Mouse (Mus musculus): ENCODE data around the gene Plekhh3. TPM values are rescaled to one million over a fixed set of nuclear protein-coding genes. Genes with fewer than 3 reads are reported as not detected.

Gene Plekhh3
- total RNA-seq, 4 experiments from 2014 or later, result 25.6 to 38.5 (median 33.9) TPM

- DNase-seq (ENCODE audit: low spot score in 2 of 2), result no peak
These were observed 15.5 kb upstream of the Plekhh3 start for GRCm38 (mm10) chr11:101186526-101187247.

- DNase-seq (ENCODE audit: low spot score in 2 of 2), result no peak
These were observed 14.3 kb upstream of the Plekhh3 start for GRCm38 (mm10) chr11:101185441-101185840.

GRCm38 (mm10) chr11:101184984-101185383, 13.8 kb upstream of the Plekhh3 start:
- DNase-seq (ENCODE audit: low spot score in 2 of 2), result no peak

- DNase-seq (ENCODE audit: low spot score in 2 of 2), result no peak
These were observed 11.8 kb upstream of the Plekhh3 start for GRCm38 (mm10) chr11:101182771-101183517.

- DNase-seq (ENCODE audit: low spot score in 2 of 2), result no peak
These were observed 10.8 kb upstream of the Plekhh3 start for GRCm38 (mm10) chr11:101181961-101182360.

GRCm38 (mm10) chr11:101180846-101181740, 9.9 kb upstream of the Plekhh3 start:
- DNase-seq (ENCODE audit: low spot score in 2 of 2), result no peak

GRCm38 (mm10) chr11:101180261-101180660, 9.1 kb upstream of the Plekhh3 start:
- DNase-seq (ENCODE audit: low spot score in 2 of 2), result no peak

GRCm38 (mm10) chr11:101179306-101179705, 8.2 kb upstream of the Plekhh3 start:
- DNase-seq (ENCODE audit: low spot score in 2 of 2), result no peak

- DNase-seq (ENCODE audit: low spot score in 2 of 2), result no peak
These were observed 7.2 kb upstream of the Plekhh3 start for GRCm38 (mm10) chr11:101178061-101179058.

GRCm38 (mm10) chr11:101176933-101177773, 6.0 kb upstream of the Plekhh3 start:
- DNase-seq (ENCODE audit: low spot score in 2 of 2), result no peak

GRCm38 (mm10) chr11:101176117-101176691, 5.1 kb upstream of the Plekhh3 start:
- no peak for DNase-seq (ENCODE audit: low spot score in 2 of 2)

- DNase-seq (ENCODE audit: low spot score in 2 of 2), result no peak
These were observed 4.5 kb upstream of the Plekhh3 start for GRCm38 (mm10) chr11:101175636-101176116.

GRCm38 (mm10) chr11:101174851-101175628, 3.9 kb upstream of the Plekhh3 start, which contains the start of gene Ccr10:
Gene Ccr10 (minus strand): TSS chr11:101175443.
- DNase-seq (ENCODE audit: low spot score in 2 of 2), result no peak

- DNase-seq (ENCODE audit: low spot score in 2 of 2), result no peak
These were observed 3.2 kb upstream of the Plekhh3 start for GRCm38 (mm10) chr11:101174389-101174745.

- peak; percentile 70 to 80 for DNase-seq (ENCODE audit: low spot score in 2 of 2)
These were observed 2.7 kb upstream of the Plekhh3 start for GRCm38 (mm10) chr11:101173631-101174388.

- peak in 1 of 2 experiments; percentile 48 for DNase-seq (ENCODE audit: low spot score in 2 of 2)
These were observed 2.0 kb upstream of the Plekhh3 start for GRCm38 (mm10) chr11:101173112-101173511.

GRCm38 (mm10) chr11:101172434-101172815, 1.3 kb upstream of the Plekhh3 start:
- no peak for DNase-seq (ENCODE audit: low spot score in 2 of 2)

Measured in gastrocnemius, adult 8-10 months (tissue).